15 mouse cellular contexts compared by ENCODE assay signal in genomic region chr5:114015121-114015520, GRCm38 (mm10). TPM values are rescaled to one million over a fixed set of nuclear protein-coding genes. Genes with fewer than 3 reads are reported as not detected.
DNase-seq lines count a peak whose midpoint lies in the region; ATAC-seq lines count a peak whose summit lies in the region.
"Had no signal": no experiment of that assay in that cellular context is flagged by ENCODE, and none has a peak within 500 bp of the region (broad histone marks: within the 10 kb centered on the region; RNA-seq: fewer than 3 reads in every experiment).

No protein-coding gene starts in this region.

- H3K4me1 ChIP-seq in kidney, embryonic 16.5 days (ENCODE audit: insufficient read depth, low read length), result no peaks in the 10 kb centered on the region
- H3K4me1 ChIP-seq in limb, embryonic 10.5 days, result no peaks in the 10 kb centered on the region
- H3K4me1 ChIP-seq in midbrain, embryonic 10.5 days, result no peaks in the 10 kb centered on the region; the same call in 1 of the 2 replicates
- H3K4me1 ChIP-seq: forebrain, embryonic 13.5 days; hindbrain, embryonic 15.5 days; kidney, embryonic 15.5 days had no signal

- no peak overlapping the region for H3K9ac ChIP-seq in kidney, embryonic 16.5 days (replicated peaks; ENCODE audit: low read length)
- H3K9ac ChIP-seq: forebrain, embryonic 13.5 days; hindbrain, embryonic 15.5 days; kidney, embryonic 15.5 days had no signal

- H3K36me3 ChIP-seq in kidney, embryonic 16.5 days (ENCODE audit: insufficient read depth, low read length), result no peaks in the 10 kb centered on the region
- no peaks in the 10 kb centered on the region for H3K36me3 ChIP-seq in limb, embryonic 10.5 days
- no peaks in the 10 kb centered on the region for H3K36me3 ChIP-seq in midbrain, embryonic 10.5 days
- H3K36me3 ChIP-seq: hindbrain, embryonic 15.5 days; kidney, embryonic 15.5 days had no signal

- H3K9me3 ChIP-seq in kidney, embryonic 16.5 days (ENCODE audit: low read length), result no peaks in the 10 kb centered on the region
- H3K9me3 ChIP-seq in limb, embryonic 10.5 days (replicated peaks), result no peaks in the 10 kb centered on the region
- H3K9me3 ChIP-seq in midbrain, embryonic 10.5 days (replicated peaks), result no peaks in the 10 kb centered on the region
- H3K9me3 ChIP-seq: forebrain, embryonic 13.5 days; hindbrain, embryonic 15.5 days; kidney, embryonic 15.5 days had no signal

- no peak for ATAC-seq in kidney, embryonic 16.5 days (ENCODE audit: low FRiP score, low TSS enrichment)
- ATAC-seq: forebrain, embryonic 13.5 days had no signal

- WGBS in kidney, embryonic 16.5 days, result 70% methylated on average over 7 of the region's 7 CpGs
- WGBS in limb, embryonic 10.5 days, result 66% methylated on average over 7 of the region's 7 CpGs
- WGBS in midbrain, embryonic 10.5 days, result 70% methylated on average over 7 of the region's 7 CpGs

- no peak overlapping the region for H3K4me2 ChIP-seq in kidney, embryonic 16.5 days (replicated peaks; ENCODE audit: low read depth, low read length)
- H3K4me2 ChIP-seq: forebrain, embryonic 13.5 days; hindbrain, embryonic 15.5 days; kidney, embryonic 15.5 days had no signal

- DNase-seq in kidney, postnatal 4 days, result peak; percentile 63 to 69
- peak; percentile 33 to 34 for DNase-seq in B cell, adult 2 months
- peak; percentile 48 for DNase-seq in ZHBTc4 (ENCODE audit: low read depth, low spot score)
- peak; percentile 66 for DNase-seq in limb, embryonic 10.5 days (ENCODE audit: low spot score)
- DNase-seq in urinary bladder, postnatal 4 days (ENCODE audit: low spot score in 2 of 2), result no peak
- no peak for DNase-seq in midbrain, embryonic 10.5 days (ENCODE audit: low spot score)
- DNase-seq: gastrocnemius, postnatal 25 days had no signal

- H3K27ac ChIP-seq in kidney, embryonic 16.5 days (ENCODE audit: low read length), result no peak overlapping the region
- no peak overlapping the region for H3K27ac ChIP-seq in limb, embryonic 10.5 days
- H3K27ac ChIP-seq in midbrain, embryonic 10.5 days (replicated peaks), result no peak overlapping the region
- H3K27ac ChIP-seq: forebrain, embryonic 13.5 days; hindbrain, embryonic 15.5 days; kidney, embryonic 15.5 days; macrophage had no signal

- H3K27me3 ChIP-seq in kidney, embryonic 16.5 days (ENCODE audit: insufficient read depth, low read length), result no peaks in the 10 kb centered on the region
- H3K27me3 ChIP-seq in limb, embryonic 10.5 days (ENCODE audit: low read depth, poor library complexity, severe bottlenecking), result no peaks in the 10 kb centered on the region
- H3K27me3 ChIP-seq in midbrain, embryonic 10.5 days (ENCODE audit: low read depth, poor library complexity, severe bottlenecking), result no peaks in the 10 kb centered on the region
- H3K27me3 ChIP-seq: forebrain, embryonic 13.5 days; hindbrain, embryonic 15.5 days; kidney, embryonic 15.5 days had no signal

- H3K4me3 ChIP-seq in kidney, embryonic 16.5 days (ENCODE audit: low read length), result no peak overlapping the region
- H3K4me3 ChIP-seq in limb, embryonic 10.5 days, result no peak overlapping the region
- no peak overlapping the region for H3K4me3 ChIP-seq in midbrain, embryonic 10.5 days
- H3K4me3 ChIP-seq: forebrain, embryonic 13.5 days; hindbrain, embryonic 15.5 days; kidney, embryonic 15.5 days had no signal

RNA-seq across cellular contexts. Expression of gene Dao, which starts 11.6 kb away (rescaled TPM):
- 20.4 and 22.5 TPM in 2 replicates for polyA plus RNA-seq in kidney, embryonic 16.5 days (2015; fragmentation: Nextera tagmentation; extraction: Ambion mirVana)
- polyA plus RNA-seq in limb, embryonic 10.5 days (2016; fragmentation: Nextera tagmentation; extraction: Ambion mirVana), result not detected in 2 replicates
- not detected in 2 replicates for polyA plus RNA-seq in midbrain, embryonic 10.5 days (2016; fragmentation: Nextera tagmentation; extraction: Ambion mirVana)
- polyA plus RNA-seq: cortical plate, adult 2 months; forebrain, embryonic 13.5 days; heart, embryonic 14.5 days; liver, adult 2 months; macrophage had no signal

RNA-seq across cellular contexts. Expression of gene Ssh1, which starts 21.4 kb away (rescaled TPM):
- 15.0 and 16.7 TPM in 2 replicates for polyA plus RNA-seq in kidney, embryonic 16.5 days (2015; fragmentation: Nextera tagmentation; extraction: Ambion mirVana)
- polyA plus RNA-seq in limb, embryonic 10.5 days (2016; fragmentation: Nextera tagmentation; extraction: Ambion mirVana), result 13.6 and 16.4 TPM in 2 replicates
- polyA plus RNA-seq in midbrain, embryonic 10.5 days (2016; fragmentation: Nextera tagmentation; extraction: Ambion mirVana), result 13.3 and 16.8 TPM in 2 replicates

RNA-seq across cellular contexts. Expression of gene Usp30, which starts 50.1 kb away (rescaled TPM):
- polyA plus RNA-seq in kidney, embryonic 16.5 days (2015; fragmentation: Nextera tagmentation; extraction: Ambion mirVana), result 12.0 and 14.0 TPM in 2 replicates
- 12.7 and 15.5 TPM in 2 replicates for polyA plus RNA-seq in limb, embryonic 10.5 days (2016; fragmentation: Nextera tagmentation; extraction: Ambion mirVana)
- polyA plus RNA-seq in midbrain, embryonic 10.5 days (2016; fragmentation: Nextera tagmentation; extraction: Ambion mirVana), result 13.0 and 15.6 TPM in 2 replicates

Comparison
In these comparisons a context has a peak if more than half of its experiments do, and no peak if none do; other contexts are left out.
1. DNase-seq: peak in kidney, postnatal 4 days (2 of 2), B cell, adult 2 months (2 of 2), ZHBTc4 (single experiment) and limb, embryonic 10.5 days (single experiment); none in urinary bladder, postnatal 4 days (0 of 2) and midbrain, embryonic 10.5 days (single experiment).
2. RNA of gene Dao, which starts 11.6 kb away (polyA plus RNA-seq): 20.4 to 22.5 TPM in kidney, embryonic 16.5 days; not detected in limb, embryonic 10.5 days and not detected in midbrain, embryonic 10.5 days; every median in the first group is over 10 times any median in the second.